Mouse (Mus musculus) adrenal gland (tissue): ENCODE measurements around the gene Rfx7.
"Not testable (repeated sequence)": the region's sequence is repeated elsewhere in the genome, so short reads cannot be mapped to it uniquely, and the experiment has no call there.

Experiments
- intact Hi-C: fragments of 180-260 bp; cut with DNase I; formaldehyde crosslinking; loops from one replicate; pipeline ENCODE4 v1.15.1; 2025

Rfx7 gene

DNA sequence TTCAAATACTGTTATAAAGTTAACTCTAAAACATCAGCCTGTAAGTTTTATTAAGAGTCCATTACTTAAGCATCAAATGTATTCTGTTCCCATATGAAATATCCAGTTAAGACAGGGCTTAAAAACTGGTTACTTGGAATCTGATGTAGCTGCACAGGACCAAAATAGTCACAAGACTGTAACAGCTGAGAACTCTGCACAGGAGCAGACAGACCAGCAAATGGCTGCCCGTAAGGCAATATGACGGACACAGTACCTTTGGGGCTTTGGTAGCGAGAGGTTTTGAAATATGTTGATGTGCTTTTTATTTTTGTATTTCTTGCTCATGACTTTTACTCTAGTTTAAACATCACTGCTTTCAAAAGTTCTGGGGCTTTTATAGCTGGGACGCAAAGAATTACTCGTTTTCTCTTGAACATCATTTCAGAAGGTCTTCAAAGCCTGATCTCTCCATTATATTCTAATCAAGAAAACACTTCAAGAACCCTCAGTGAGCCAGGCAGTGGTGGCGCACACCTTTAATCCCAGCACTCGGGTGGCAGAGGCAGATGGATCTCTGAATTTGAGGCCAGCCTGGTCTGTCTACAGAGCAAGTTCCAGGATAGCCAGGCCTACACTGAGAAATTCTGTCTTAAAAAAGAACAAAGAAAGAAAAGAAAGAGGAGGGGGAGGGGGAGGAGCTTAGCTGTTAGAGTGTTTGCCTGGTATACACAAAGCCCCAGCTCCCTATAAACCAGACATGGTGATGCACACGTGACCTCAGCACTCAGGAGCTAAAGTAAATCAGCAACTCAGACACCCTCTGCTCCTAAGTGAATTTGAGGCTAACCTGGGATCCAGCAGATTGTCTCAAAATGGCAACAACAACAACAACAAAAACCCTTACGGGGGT, 107.2 kb downstream of the Rfx7 start:
- intact Hi-C loops = loop anchor here (5.0 kb wide), 1 partner anchor 33 kb away; no protein-coding TSS in a partner anchor

GRCm38 (mm10) chr9:72639843-72640621, 108.0 kb downstream of the Rfx7 start:
- intact Hi-C loops = loop anchor here (5.0 kb wide), 1 partner anchor 32 kb away; no protein-coding TSS in a partner anchor

- intact Hi-C loops = no loop called here
These were observed 108.6 kb downstream of the Rfx7 start for GRCm38 (mm10) chr9:72640642-72641041.

- intact Hi-C loops = no loop called here
These were observed 109.1 kb downstream of the Rfx7 start for GRCm38 (mm10) chr9:72641093-72641680.

- intact Hi-C loops = not testable (repeated sequence)
These were observed 110.9 kb downstream of the Rfx7 start for GRCm38 (mm10) chr9:72642756-72643447.

DNA sequence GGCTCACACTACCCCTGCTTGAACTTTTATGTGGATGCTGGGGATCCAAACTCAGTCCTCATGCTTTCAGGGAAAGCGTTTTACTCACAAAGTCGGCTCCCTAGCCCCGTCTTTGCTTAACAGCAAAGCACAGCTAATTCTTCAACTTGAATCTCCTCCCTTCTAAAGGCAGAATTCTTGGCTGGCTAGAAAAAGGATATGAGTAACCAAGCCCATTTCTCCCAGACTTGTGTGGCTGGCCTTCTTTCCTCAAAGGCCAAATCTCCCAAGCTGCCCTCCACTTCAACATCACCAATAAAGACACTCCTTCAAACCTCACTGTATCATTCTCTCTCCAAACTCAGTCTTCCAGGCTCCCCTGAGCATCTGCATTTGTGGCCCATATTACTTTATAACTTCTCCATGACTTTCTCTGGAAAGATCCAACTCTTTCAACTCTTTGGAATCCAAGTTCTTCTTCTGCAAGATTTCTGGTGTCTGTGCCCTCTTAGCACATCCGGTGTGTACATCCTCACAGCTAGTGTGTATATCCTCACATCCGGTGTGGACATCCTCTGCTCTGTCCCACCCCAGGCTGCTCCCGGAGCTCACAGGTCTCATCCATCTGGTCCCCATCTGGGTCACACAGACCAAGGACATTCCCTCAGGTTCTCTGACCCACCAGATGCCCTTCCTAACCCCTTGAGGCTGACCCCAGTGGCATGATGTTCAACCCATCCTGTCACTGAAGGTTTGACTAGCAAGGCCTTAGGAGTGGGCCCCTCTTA, 111.8 kb downstream of the Rfx7 start:
- intact Hi-C loops = no loop called here

DNA sequence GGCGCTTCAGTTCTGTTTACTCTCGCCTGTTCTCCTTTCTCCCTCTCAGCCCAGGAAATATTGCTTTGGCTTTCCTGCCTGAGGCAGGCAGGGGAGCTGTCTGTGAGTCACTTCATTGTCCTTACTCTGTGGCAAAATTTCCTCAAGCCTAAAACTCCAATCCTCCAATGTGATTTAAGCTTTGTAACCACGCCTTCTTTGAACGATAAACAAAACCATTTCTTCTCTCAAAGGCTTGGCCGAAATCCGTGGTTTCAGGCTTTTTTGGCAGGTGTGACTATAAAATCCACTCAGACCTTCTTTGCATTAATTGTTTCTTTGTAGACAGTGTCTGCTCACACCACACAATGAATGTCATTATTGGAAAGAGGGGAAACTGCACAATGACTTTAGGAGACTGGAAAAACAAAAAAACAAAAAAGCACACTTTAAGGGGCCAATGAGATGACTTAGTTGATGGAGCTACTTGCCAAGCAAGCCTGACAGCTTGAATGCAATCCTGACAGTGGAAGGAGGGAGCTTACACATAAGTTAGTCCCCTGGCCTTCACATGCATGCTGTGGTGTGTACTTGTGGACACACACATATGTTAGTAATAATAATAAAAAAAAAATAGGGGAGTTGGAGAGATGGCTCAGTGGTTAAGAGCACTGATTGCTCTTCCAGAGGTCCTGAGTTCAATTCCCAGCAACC, 112.5 kb downstream of the Rfx7 start:
- intact Hi-C loops = no loop called here

- intact Hi-C loops = no loop called here
These were observed 117.7 kb downstream of the Rfx7 start for GRCm38 (mm10) chr9:72649781-72650180.

DNA sequence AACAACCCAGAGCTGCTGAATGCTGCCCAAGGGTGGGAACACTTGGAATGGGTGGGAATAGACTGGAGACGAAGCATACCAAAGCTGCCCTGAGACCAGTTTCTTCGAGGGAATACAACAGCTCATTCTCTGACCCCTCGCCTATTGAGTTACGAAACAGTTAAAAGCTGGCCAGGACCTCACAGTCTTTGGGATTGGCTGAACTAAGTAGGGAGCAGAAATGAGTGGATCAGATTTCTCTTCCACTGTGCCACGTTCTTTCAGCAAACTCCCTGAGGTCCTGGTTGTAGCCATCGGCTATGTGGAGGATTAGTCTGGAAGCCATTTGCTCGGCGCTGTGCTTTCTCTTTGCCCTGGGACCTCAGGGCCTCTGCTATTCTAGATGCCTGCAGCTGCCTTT, 120.9 kb downstream of the Rfx7 start:
- intact Hi-C loops = no loop called here

- intact Hi-C loops = no loop called here
These were observed 121.5 kb downstream of the Rfx7 start for GRCm38 (mm10) chr9:72653533-72653932.

DNA sequence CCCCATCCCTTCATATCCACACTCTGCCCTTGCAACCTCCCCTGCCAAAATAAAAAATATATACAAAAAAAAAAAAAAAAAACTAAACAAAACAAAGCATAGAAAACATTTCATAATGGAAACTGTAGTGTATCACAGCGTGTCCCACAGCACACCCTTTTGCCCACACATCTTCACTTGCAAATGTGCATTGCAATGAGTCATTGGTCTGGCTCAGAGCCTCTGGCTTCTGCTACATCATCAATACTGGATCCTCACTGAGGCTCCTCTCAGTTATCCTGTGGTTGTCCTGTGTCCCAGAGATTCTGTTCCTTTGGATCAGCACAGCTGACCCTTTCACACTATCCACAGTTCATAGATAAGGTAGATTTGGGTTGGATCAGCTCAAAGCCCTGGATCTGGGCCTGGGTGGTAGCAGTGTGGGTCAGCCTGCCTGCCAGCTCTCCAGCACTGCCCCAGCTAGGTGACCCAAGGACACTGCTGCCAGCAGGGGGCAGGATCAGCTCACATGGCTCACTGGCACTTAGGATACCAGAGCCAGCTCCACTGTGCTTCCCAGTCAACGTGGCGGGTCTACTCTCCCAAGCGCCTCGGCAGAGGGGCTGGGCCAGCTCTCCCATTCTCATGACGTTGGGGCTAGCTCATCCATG, 122.7 kb downstream of the Rfx7 start:
- intact Hi-C loops = no loop called here

DNA sequence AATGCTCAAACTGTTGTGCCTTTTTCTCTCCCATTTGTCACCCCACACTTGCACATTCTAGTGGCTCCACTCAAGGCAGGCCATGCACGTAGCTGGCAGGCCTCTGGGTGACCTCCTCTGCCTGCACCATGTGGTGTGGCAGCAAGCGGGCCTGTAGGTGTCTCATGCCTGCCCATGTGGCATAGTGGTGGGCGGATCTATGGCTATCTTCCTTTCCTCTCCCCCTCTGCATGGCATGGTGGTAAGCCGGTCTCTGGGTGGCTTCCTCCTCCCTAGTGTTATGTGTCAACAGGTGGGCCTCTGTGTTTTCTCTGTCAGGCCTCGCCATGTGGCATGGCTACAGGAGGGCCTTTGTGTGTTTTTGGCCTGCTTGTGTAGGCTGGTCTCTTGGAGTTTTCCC, 123.6 kb downstream of the Rfx7 start:
- intact Hi-C loops = no loop called here

DNA sequence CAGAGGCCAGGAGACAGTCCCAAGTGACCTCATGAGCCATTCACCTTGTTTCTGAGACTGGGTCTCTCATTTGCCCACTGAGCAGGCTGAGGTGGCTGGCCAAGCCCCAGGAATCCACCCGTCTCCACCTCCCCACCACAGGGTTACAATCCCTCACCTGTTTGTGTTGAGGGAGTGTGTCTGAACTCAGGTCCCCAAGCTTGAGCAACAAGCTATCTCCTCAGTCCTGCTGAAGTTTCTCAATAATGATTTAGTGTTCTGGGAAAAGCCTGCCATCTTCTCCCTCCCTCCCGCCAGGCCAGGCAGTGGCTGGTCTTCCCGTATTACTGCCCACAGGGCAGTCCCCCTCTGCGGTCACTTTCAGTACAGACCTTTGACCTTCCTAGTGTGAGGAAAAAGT, 124.5 kb downstream of the Rfx7 start:
- intact Hi-C loops = no loop called here

- intact Hi-C loops = no loop called here
These were observed 124.9 kb downstream of the Rfx7 start for GRCm38 (mm10) chr9:72656940-72657339.

DNA sequence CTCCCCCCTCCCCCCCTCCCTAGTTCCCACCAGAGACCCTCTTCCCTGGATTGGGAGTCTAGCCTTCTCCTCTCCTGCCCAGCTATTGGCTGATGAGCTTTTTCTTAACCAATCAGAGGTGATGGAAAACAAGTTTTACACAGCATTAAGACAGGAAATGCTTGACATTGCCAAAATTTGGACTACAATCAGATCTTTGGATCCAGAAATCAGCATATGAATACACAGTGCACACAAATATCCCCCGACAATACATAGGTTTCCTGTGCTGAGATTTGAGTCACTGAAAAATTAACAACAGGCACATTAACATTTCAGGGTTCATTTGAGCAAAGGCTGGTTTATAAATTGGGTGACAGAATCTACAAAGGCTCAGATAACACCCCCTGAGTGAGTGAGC, 125.7 kb downstream of the Rfx7 start:
- intact Hi-C loops = no loop called here

- intact Hi-C loops = no loop called here
These were observed 128.1 kb downstream of the Rfx7 start for GRCm38 (mm10) chr9:72660139-72660538.

- intact Hi-C loops = no loop called here
These were observed 128.9 kb downstream of the Rfx7 start for GRCm38 (mm10) chr9:72660911-72661310.

GRCm38 (mm10) chr9:72661561-72661894, 129.5 kb downstream of the Rfx7 start:
- intact Hi-C loops = no loop called here

DNA sequence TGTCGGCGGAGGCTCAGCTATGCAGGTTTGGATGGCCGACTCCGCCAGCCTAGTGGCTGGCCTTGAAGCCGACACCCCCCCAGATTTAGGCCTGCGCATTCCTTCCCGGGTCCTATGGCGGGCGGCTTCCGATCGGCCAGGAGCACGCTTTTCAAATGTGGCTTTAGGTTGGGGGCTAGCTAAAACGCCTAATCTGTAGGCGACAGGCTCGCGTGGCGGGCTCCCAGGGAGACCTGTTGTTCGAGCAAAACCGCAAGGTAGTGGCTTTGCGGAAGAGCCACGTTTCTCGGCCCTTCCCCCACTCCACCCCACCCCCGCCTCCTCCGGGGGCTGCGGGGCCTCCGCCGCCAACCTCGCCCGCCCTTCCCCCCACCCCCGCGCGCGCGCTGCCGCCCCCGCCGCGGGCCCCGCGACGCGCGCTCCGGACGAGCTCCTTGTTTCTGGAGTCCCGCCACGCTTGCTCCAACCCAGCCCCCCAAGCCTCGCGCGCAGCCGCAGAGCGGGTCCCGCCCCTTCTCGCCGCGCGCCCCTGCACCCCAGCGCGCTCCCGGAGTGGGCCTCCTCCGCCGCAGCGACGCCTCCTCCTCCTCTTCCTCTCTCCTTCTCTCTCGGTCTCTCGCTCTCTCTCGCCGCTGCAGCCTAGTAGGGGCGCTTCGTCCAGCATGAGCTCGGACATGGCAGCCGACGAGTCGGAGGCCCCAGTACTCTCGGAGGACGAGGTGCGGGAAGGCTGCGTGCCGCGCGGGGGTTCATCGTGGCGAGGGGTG, 130.0 kb downstream of the Rfx7 start, which contains the start of gene Nedd4:
Nedd4 (plus strand) TSS at position 452 of the 767 bp plus-strand sequence.
- intact Hi-C loops = no loop called here
